Mouse (Mus musculus): ENCODE results near the gene Tmem161a.

- TF ChIP-seq CTCF (IDR thresholded peaks at IDR 0.05; ENCODE audit: extremely low read depth, insufficient read length, insufficient replicate concordance, low read depth, low read length) (no peak), POLR2A (IDR thresholded peaks at IDR 0.05; ENCODE audit: low read depth, low read length) (no peak)
Observed at GRCm38 (mm10) chr8:70219107-70219684, 47.0 kb downstream of the Tmem161a start.

All from small intestine, adult 2 months (tissue).